Mouse (Mus musculus) bone marrow, adult 2 months (tissue): ENCODE measurements around the gene Cab39.

Source experiments
- CTCF ChIP-seq: fragments of 200-500 bp; IDR thresholded peaks from 2 replicates; pipeline ENCODE4 v1.5.1; 2011; ENCODE audit warnings: low read length, control low read depth; ENCODE audit not compliant: control insufficient read depth, insufficient read depth
- POLR2A ChIP-seq: fragments of 200-500 bp; IDR thresholded peaks from 2 replicates; pipeline ENCODE4 v1.6.1; 2011; ENCODE audit warnings: low read depth, mild to moderate bottlenecking, control low read depth, low read length, borderline replicate concordance; ENCODE audit not compliant: control insufficient read depth

GRCm38 (mm10) chr1:85849016-85849415 is 55.8 kb downstream of the Cab39 start:
- TF ChIP-seq CTCF (no peak), POLR2A (no peak)
